Mouse (Mus musculus) gastrocnemius, postnatal 25 days (tissue): ENCODE measurements around the gene Mtx3. TPM values are rescaled to one million over a fixed set of nuclear protein-coding genes. Genes with fewer than 3 reads are reported as not detected.

Experiments used
- DNase-seq: peaks from one replicate; pipeline ENCODE4 v3.0.0; 2022
- total RNA-seq, 2 experiments: library from RNA; stranded (reverse); gene quantifications; 1 replicate in 1 of 2; 2 replicates in 1 of 2; pipeline ENCODE4 v1.2.3; 2021

Mtx3 gene
- total RNA-seq, 2 experiments from 2014 or later: 3.2 to 4.4 TPM

- DNase-seq: peak; percentile 14
These were observed 39.6 kb downstream of the Mtx3 start for GRCm38 (mm10) chr13:92884206-92884605.

GRCm38 (mm10) chr13:92884930-92885329 is 40.4 kb downstream of the Mtx3 start:
- DNase-seq: no peak

GRCm38 (mm10) chr13:92899087-92899486 is 54.5 kb downstream of the Mtx3 start:
- peak; percentile 2 for DNase-seq

- DNase-seq: peak; percentile 1
These were observed 58.7 kb downstream of the Mtx3 start for GRCm38 (mm10) chr13:92903291-92903690.

GRCm38 (mm10) chr13:92905944-92906343 is 61.4 kb downstream of the Mtx3 start:
- no peak for DNase-seq

DNA sequence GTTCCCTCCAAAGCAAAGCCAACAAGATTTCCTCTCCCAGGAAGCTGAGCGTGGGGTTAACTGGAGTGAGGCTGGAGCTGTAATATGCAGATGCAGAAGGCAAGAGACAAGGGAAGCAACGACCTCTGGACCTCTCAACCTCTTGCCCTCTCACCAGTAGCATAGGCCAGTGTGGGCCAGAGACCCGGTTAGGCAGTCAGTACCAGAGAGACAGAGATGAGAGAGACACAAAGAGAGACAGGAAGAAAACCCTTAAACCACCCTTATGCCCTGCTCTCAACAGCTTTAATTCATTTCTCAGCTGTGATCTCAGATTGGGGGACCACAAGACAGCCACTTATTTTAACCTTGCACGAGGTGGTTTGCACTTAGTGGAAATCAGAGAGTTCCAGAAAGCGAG is 62.8 kb downstream of the Mtx3 start:
- DNase-seq: peak; percentile 3

Other genes starting within 250 kb of the Mtx3 start
- gene Serinc5, start 233.7 kb upstream of the Mtx3 start, total RNA-seq: 1 to 10 TPM; 5.5 to 6.5 TPM
- gene Thbs4, start 49.9 kb upstream of the Mtx3 start, total RNA-seq: 100 to 1,000 TPM in 1 of 2 experiments, 10 to 100 TPM in 1; 64.9 to 112 TPM